Mouse (Mus musculus) forebrain, embryonic 16.5 days (tissue): ENCODE measurements around the gene Pnma1. TPM values are rescaled to one million over a fixed set of nuclear protein-coding genes. Genes with fewer than 3 reads are reported as not detected.
"Not testable (repeated sequence)": the region's sequence is repeated elsewhere in the genome, so short reads cannot be mapped to it uniquely, and the experiment has no call there.

Experiments used
- ATAC-seq: fragments of 200-750 bp; cut with Nextera tagmentation; 2 replicates; pipeline ENCODE4 v1.8.0; 2017; ENCODE audit warnings: mild to moderate bottlenecking, moderate library complexity
- H3K27ac ChIP-seq: fragments of 300-500 bp; sonication (generic); 2 replicates; pipeline ENCODE4 v1.5.1; 2014; ENCODE audit warnings: low read length, control low read depth
- H3K27me3 ChIP-seq: fragments of 300-500 bp; sonication (generic); replicated peaks from 2 replicates; pipeline ENCODE4 v1.6.1; 2014; ENCODE audit warnings: low read length; ENCODE audit not compliant: control insufficient read depth, insufficient read depth
- H3K36me3 ChIP-seq: fragments of 300-500 bp; sonication (generic); 2 replicates; pipeline ENCODE4 v1.6.1; 2014; ENCODE audit not compliant: control insufficient read depth, insufficient read depth
- H3K4me1 ChIP-seq: fragments of 300-500 bp; sonication (generic); replicated peaks from 2 replicates; pipeline ENCODE4 v1.6.1; 2014; ENCODE audit warnings: low read length; ENCODE audit not compliant: control insufficient read depth, insufficient read depth
- H3K4me2 ChIP-seq: fragments of 300-500 bp; sonication (generic); 2 replicates; pipeline ENCODE4 v1.6.1; 2014; ENCODE audit warnings: mild to moderate bottlenecking, low read length, control low read depth
- H3K4me3 ChIP-seq: fragments of 300-500 bp; sonication (generic); replicated peaks from 2 replicates; pipeline ENCODE4 v1.5.1; 2014; ENCODE audit warnings: mild to moderate bottlenecking, low read length, control low read depth
- H3K9ac ChIP-seq: fragments of 300-500 bp; sonication (generic); replicated peaks from 2 replicates; pipeline ENCODE4 v1.6.1; 2014; ENCODE audit warnings: low read depth, low read length, control low read depth
- H3K9me3 ChIP-seq: fragments of 300-500 bp; sonication (generic); 2 replicates; pipeline ENCODE4 v1.6.1; 2016; ENCODE audit warnings: low read length; ENCODE audit not compliant: control insufficient read depth
- WGBS: fragments of 180-500 bp; shearing (Covaris S2); extraction: QIAGEN DNeasy Blood & Tissue Kit; methylation state at CpG from one replicate; pipeline ENCODE4 v1.1.7; 2014; 5-methylcytosine and 5-hydroxymethylcytosine counted together
- polyA plus RNA-seq: library from polyadenylated mRNA; unstranded; fragments of >200 nt; fragmentation: Nextera tagmentation; extraction: Ambion mirVana; gene quantifications from 2 replicates; pipeline ENCODE4 v1.2.1, GENCODE M21; 2015

Pnma1 gene
- polyA plus RNA-seq, 1 experiment from 2014 or later: 7.2 TPM

- Histone ChIP-seq H3K27me3 (no peaks in the 10 kb centered on the region), H3K36me3 (no peaks in the 10 kb centered on the region), H3K9me3 (no peaks in the 10 kb centered on the region), H3K4me1 (no peaks in the 10 kb centered on the region), H3K9ac (no peak overlapping the region), H3K4me3 (no peak overlapping the region), H3K4me2 (no peak overlapping the region), H3K27ac (no peak overlapping the region)
- ATAC-seq: no peak
- 61% methylated on average over 1 of the region's 1 CpGs for WGBS
These were observed 40.6 kb downstream of the Pnma1 start for GRCm38 (mm10) chr12:84107692-84108091.

GRCm38 (mm10) chr12:84107012-84107411 lies 41.3 kb downstream of the Pnma1 start:
- Histone ChIP-seq H3K9me3 (no peaks in the 10 kb centered on the region), H3K27ac (no peak overlapping the region), H3K4me1 (no peaks in the 10 kb centered on the region), H3K36me3 (no peaks in the 10 kb centered on the region), H3K4me2 (no peak overlapping the region), H3K9ac (no peak overlapping the region), H3K27me3 (no peaks in the 10 kb centered on the region), H3K4me3 (no peak overlapping the region)
- no peak for ATAC-seq
- 74% methylated on average over 3 of the region's 3 CpGs for WGBS

- peak; percentile 28; the same call in 1 of the 2 replicates for ATAC-seq
- no peak overlapping the region for H3K27ac ChIP-seq
- WGBS: 54% methylated on average over 2 of the region's 2 CpGs
These were observed 46.8 kb downstream of the Pnma1 start for GRCm38 (mm10) chr12:84101493-84101845.

GRCm38 (mm10) chr12:84100604-84101492 lies 47.4 kb downstream of the Pnma1 start, which contains the start of gene Acot6:
Gene Acot6 (plus strand): TSS chr12:84100654.
- ATAC-seq: peak; percentile 82
- Histone ChIP-seq H3K27ac (peak within 1 kb of the TSS; percentile 44; the same call in 1 of the 2 replicates), H3K4me2 (peak within 1 kb of the TSS; percentile 73), H3K9ac (peak within 1 kb of the TSS; percentile 66), H3K4me3 (peak within 1 kb of the TSS; percentile 59)
- not testable (repeated sequence) for H3K36me3 ChIP-seq, H3K9me3 ChIP-seq, H3K27me3 ChIP-seq, H3K4me1 ChIP-seq
- WGBS: under 1% methylated on average over 70 of the region's 80 CpGs

More at GRCm38 (mm10) chr12:84101493-84101845, 46.8 kb downstream of the Pnma1 start:
- no peaks in the 10 kb centered on the region for H3K36me3 ChIP-seq
- H3K9me3 ChIP-seq: no peaks in the 10 kb centered on the region
- no peak overlapping the region for H3K9ac ChIP-seq
- 0 out of 2 replicates have a peak, but pooled peaks cover 2% of the 10 kb centered on the region for H3K4me1 ChIP-seq
- H3K4me3 ChIP-seq: peak overlapping the region; percentile 59
- H3K4me2 ChIP-seq: peak overlapping the region; percentile 73
- H3K27me3 ChIP-seq: no peaks in the 10 kb centered on the region

- peak overlapping the region; percentile 73 for H3K4me2 ChIP-seq
- H3K9me3 ChIP-seq: no peaks in the 10 kb centered on the region
- H3K36me3 ChIP-seq: no peaks in the 10 kb centered on the region
- H3K4me3 ChIP-seq: no peak overlapping the region
- H3K27me3 ChIP-seq: no peaks in the 10 kb centered on the region
- no peak overlapping the region for H3K9ac ChIP-seq
- ATAC-seq: no peak
- 32% methylated on average over 1 of the region's 1 CpGs for whole genome bisulfite sequencing
- no peak overlapping the region for H3K27ac ChIP-seq
- H3K4me1 ChIP-seq: 0 out of 2 replicates have a peak, but pooled peaks cover 2% of the 10 kb centered on the region
These were observed 48.2 kb downstream of the Pnma1 start for GRCm38 (mm10) chr12:84100071-84100470.

GRCm38 (mm10) chr12:84099605-84100004 lies 48.7 kb downstream of the Pnma1 start:
- WGBS: 96% methylated on average over 2 of the region's 2 CpGs
- Histone ChIP-seq H3K27ac (no peak overlapping the region), H3K4me1 (0 out of 2 replicates have a peak, but pooled peaks cover 2% of the 10 kb centered on the region), H3K9me3 (no peaks in the 10 kb centered on the region), H3K4me2 (no peak overlapping the region), H3K9ac (no peak overlapping the region), H3K4me3 (no peak overlapping the region), H3K27me3 (no peaks in the 10 kb centered on the region), H3K36me3 (no peaks in the 10 kb centered on the region)
- ATAC-seq: no peak

Other genes starting within 250 kb of the Pnma1 start
- 16.3 and 19.2 TPM in 2 replicates for gene Numb, start 226.6 kb downstream of the Pnma1 start, polyA plus RNA-seq
- gene Riox1, start 197.9 kb downstream of the Pnma1 start, polyA plus RNA-seq: 9.3 and 9.7 TPM in 2 replicates
- gene Heatr4, start 163.6 kb downstream of the Pnma1 start, polyA plus RNA-seq: not detected in 2 replicates
- gene Acot2, start 160.6 kb downstream of the Pnma1 start, polyA plus RNA-seq: 9.4 and 11.3 TPM in 2 replicates
- gene Acot1, start 139.0 kb downstream of the Pnma1 start, polyA plus RNA-seq: 72.1 and 101 TPM in 2 replicates
- 0.21 and 0.35 TPM in 2 replicates for gene Acot4, start 110.1 kb downstream of the Pnma1 start, polyA plus RNA-seq
- not detected in 2 replicates for gene Gm49366, start 109.6 kb downstream of the Pnma1 start, polyA plus RNA-seq
- gene Acot3, start 96.3 kb downstream of the Pnma1 start, polyA plus RNA-seq: 0.87 and 1.1 TPM in 2 replicates
- 0.16 TPM in 1 of 2 replicates, not detected in the other for gene Acot5, start 79.2 kb downstream of the Pnma1 start, polyA plus RNA-seq
- gene Acot6, start 47.8 kb downstream of the Pnma1 start, polyA plus RNA-seq: 1.4 and 1.6 TPM in 2 replicates
- gene Dnal1, start 34.1 kb downstream of the Pnma1 start, polyA plus RNA-seq: 10.4 and 12.8 TPM in 2 replicates
- 3.8 and 4.4 TPM in 2 replicates for gene Elmsan1, start 70.4 kb upstream of the Pnma1 start, polyA plus RNA-seq
- gene Ptgr2, start 136.7 kb upstream of the Pnma1 start, polyA plus RNA-seq: 13.2 and 15.1 TPM in 2 replicates
- 87.9 and 97.7 TPM in 2 replicates for gene Zfp410, start 168.4 kb upstream of the Pnma1 start, polyA plus RNA-seq
- 49.1 and 49.9 TPM in 2 replicates for gene Coq6, start 213.2 kb upstream of the Pnma1 start, polyA plus RNA-seq
- 15.5 and 15.6 TPM in 2 replicates for gene Fam161b, start 213.3 kb upstream of the Pnma1 start, polyA plus RNA-seq